Mouse (Mus musculus) hindbrain, embryonic 16.5 days (tissue): ENCODE measurements around the gene Sema5a. TPM values are rescaled to one million over a fixed set of nuclear protein-coding genes. Genes with fewer than 3 reads are reported as not detected.

Experiments used
- ATAC-seq: fragments of 200-750 bp; cut with Nextera tagmentation; 2 replicates; pipeline ENCODE4 v1.8.0; 2017; ENCODE audit warnings: moderate TSS enrichment, moderate library complexity
- H3K27ac ChIP-seq: fragments of 300-500 bp; sonication (generic); 2 replicates; pipeline ENCODE4 v1.5.1; 2014; ENCODE audit warnings: low read depth, mild to moderate bottlenecking, control low read depth, low read length, moderate library complexity
- H3K27me3 ChIP-seq: fragments of 300-500 bp; sonication (generic); replicated peaks from 2 replicates; pipeline ENCODE4 v1.6.1; 2014; ENCODE audit warnings: low read length; ENCODE audit not compliant: control insufficient read depth, insufficient read depth
- H3K36me3 ChIP-seq: fragments of 300-500 bp; sonication (generic); 2 replicates; pipeline ENCODE4 v1.6.1; 2014; ENCODE audit warnings: mild to moderate bottlenecking, low read length, moderate library complexity, mixed read lengths; ENCODE audit not compliant: control insufficient read depth, insufficient read depth
- H3K4me1 ChIP-seq: fragments of 300-500 bp; sonication (generic); 2 replicates; pipeline ENCODE4 v1.6.1; 2014; ENCODE audit warnings: low read depth, low read length; ENCODE audit not compliant: control insufficient read depth, insufficient read depth
- H3K4me2 ChIP-seq: fragments of 300-500 bp; sonication (generic); 2 replicates; pipeline ENCODE4 v1.6.1; 2014; ENCODE audit warnings: mild to moderate bottlenecking, low read length, control low read depth, moderate library complexity
- H3K4me3 ChIP-seq: fragments of 300-500 bp; sonication (generic); 2 replicates; pipeline ENCODE4 v1.5.1; 2014; ENCODE audit warnings: mild to moderate bottlenecking, low read length, control low read depth, moderate library complexity
- H3K9ac ChIP-seq: fragments of 300-500 bp; sonication (generic); 2 replicates; pipeline ENCODE4 v1.6.1; 2014; ENCODE audit warnings: low read depth, mild to moderate bottlenecking, control low read depth, low read length, moderate library complexity
- H3K9me3 ChIP-seq: fragments of 300-500 bp; sonication (generic); 2 replicates; pipeline ENCODE4 v1.6.1; 2014; ENCODE audit warnings: mild to moderate bottlenecking, low read length, moderate library complexity; ENCODE audit not compliant: control insufficient read depth
- WGBS: fragments of 180-500 bp; shearing (Covaris S2); extraction: QIAGEN DNeasy Blood & Tissue Kit; methylation state at CpG from one replicate; pipeline ENCODE4 v1.1.7; 2014; 5-methylcytosine and 5-hydroxymethylcytosine counted together
- polyA plus RNA-seq: library from polyadenylated mRNA; unstranded; fragments of >200 nt; fragmentation: Nextera tagmentation; extraction: Ambion mirVana; gene quantifications from 2 replicates; pipeline ENCODE4 v1.2.1, GENCODE M21; 2015

The Sema5a gene
- polyA plus RNA-seq, 1 experiment from 2014 or later, result 10.1 TPM

GRCm38 (mm10) chr15:32260942-32261341, 16.3 kb downstream of the Sema5a start:
- peaks cover 14% of the 10 kb centered on the region for H3K4me1 ChIP-seq
- no peak for ATAC-seq
- H3K27me3 ChIP-seq, result no peaks in the 10 kb centered on the region
- no peak overlapping the region for H3K9ac ChIP-seq
- 36% methylated on average over 5 of the region's 5 CpGs for WGBS
- H3K4me2 ChIP-seq, result no peak overlapping the region
- H3K27ac ChIP-seq, result no peak overlapping the region
- H3K4me3 ChIP-seq, result no peak overlapping the region
- H3K9me3 ChIP-seq, result no peaks in the 10 kb centered on the region
- no peaks in the 10 kb centered on the region for H3K36me3 ChIP-seq

DNA sequence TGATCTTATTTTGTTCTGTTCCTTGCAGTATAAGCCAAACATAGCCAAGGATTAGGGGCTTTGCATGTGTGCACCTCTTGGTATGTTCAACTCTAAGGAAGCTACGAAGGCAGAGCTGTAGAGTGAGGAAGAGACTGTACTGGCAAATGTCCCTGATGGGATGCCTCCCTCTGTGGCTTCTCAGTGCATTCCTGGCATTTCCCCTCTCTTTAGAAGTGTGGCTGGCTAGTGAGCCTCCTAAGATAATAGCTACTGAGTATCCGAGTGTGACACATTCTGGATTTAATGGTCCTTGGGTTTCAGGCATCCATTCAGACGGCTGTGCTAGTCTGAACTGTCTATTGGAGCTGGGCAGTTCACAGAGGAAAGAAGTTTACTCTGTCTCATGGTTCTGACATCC, 19.0 kb downstream of the Sema5a start:
- Histone ChIP-seq H3K4me1 (peaks cover 9% of the 10 kb centered on the region), H3K4me2 (no peak overlapping the region), H3K4me3 (no peak overlapping the region), H3K27me3 (no peaks in the 10 kb centered on the region), H3K9me3 (no peaks in the 10 kb centered on the region), H3K9ac (no peak overlapping the region), H3K27ac (no peak overlapping the region), H3K36me3 (no peaks in the 10 kb centered on the region)
- WGBS, result 57% methylated on average over 3 of the region's 3 CpGs
- no peak for ATAC-seq

GRCm38 (mm10) chr15:32264822-32265377, 20.3 kb downstream of the Sema5a start:
- ATAC-seq, result no peak
- 86% methylated on average over 7 of the region's 7 CpGs for WGBS
- Histone ChIP-seq H3K9me3 (no peaks in the 10 kb centered on the region), H3K4me2 (no peak overlapping the region), H3K27me3 (no peaks in the 10 kb centered on the region), H3K4me3 (no peak overlapping the region), H3K4me1 (peaks cover 9% of the 10 kb centered on the region), H3K36me3 (no peaks in the 10 kb centered on the region), H3K27ac (no peak overlapping the region), H3K9ac (no peak overlapping the region)

GRCm38 (mm10) chr15:32265378-32265934, 20.8 kb downstream of the Sema5a start:
- no peak overlapping the region for H3K27ac ChIP-seq
- 68% methylated on average over 9 of the region's 9 CpGs for WGBS
- ATAC-seq, result peak; percentile 65; the same call in 1 of the 2 replicates

GRCm38 (mm10) chr15:32266122-32266820, 21.7 kb downstream of the Sema5a start:
- no peak overlapping the region for H3K4me2 ChIP-seq
- H3K4me3 ChIP-seq, result no peak overlapping the region
- peaks cover 9% of the 10 kb centered on the region for H3K4me1 ChIP-seq
- H3K36me3 ChIP-seq, result no peaks in the 10 kb centered on the region
- 83% methylated on average over 15 of the region's 15 CpGs for WGBS
- no peaks in the 10 kb centered on the region for H3K27me3 ChIP-seq
- no peak overlapping the region for H3K9ac ChIP-seq
- 0 out of 2 replicates have a peak, but pooled peaks have one; percentile 31 for ATAC-seq
- no peaks in the 10 kb centered on the region for H3K9me3 ChIP-seq
- H3K27ac ChIP-seq, result no peak overlapping the region

More at GRCm38 (mm10) chr15:32265378-32265934, 20.8 kb downstream of the Sema5a start:
- Histone ChIP-seq H3K4me3 (no peak overlapping the region), H3K27me3 (no peaks in the 10 kb centered on the region), H3K4me1 (peaks cover 9% of the 10 kb centered on the region), H3K4me2 (no peak overlapping the region), H3K9me3 (no peaks in the 10 kb centered on the region), H3K36me3 (no peaks in the 10 kb centered on the region), H3K9ac (no peak overlapping the region)

DNA sequence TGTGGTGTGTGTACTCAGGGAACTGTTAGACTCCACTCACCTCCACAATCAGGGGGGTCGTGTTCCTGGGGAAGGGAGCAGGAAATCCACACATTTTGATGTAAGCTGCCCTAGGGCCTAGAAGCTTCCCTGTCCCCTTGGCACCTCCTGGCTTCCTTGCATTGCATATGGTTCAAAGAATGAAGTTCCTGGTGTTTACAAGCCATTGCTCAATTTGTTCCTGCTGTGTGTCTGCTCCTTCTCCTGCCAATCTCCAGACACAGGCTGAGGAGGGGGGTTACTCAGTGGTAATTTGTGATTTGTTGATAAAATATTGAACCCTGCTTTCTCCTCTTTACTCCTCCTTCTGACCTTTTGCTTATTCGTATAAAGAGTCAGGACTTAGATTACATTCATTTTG, 25.5 kb downstream of the Sema5a start:
- Histone ChIP-seq H3K27me3 (no peaks in the 10 kb centered on the region), H3K9me3 (no peaks in the 10 kb centered on the region), H3K4me1 (peaks cover 5% of the 10 kb centered on the region), H3K9ac (no peak overlapping the region), H3K27ac (no peak overlapping the region), H3K36me3 (no peaks in the 10 kb centered on the region), H3K4me3 (no peak overlapping the region), H3K4me2 (no peak overlapping the region)
- WGBS, result 52% methylated on average over 2 of the region's 2 CpGs
- ATAC-seq, result no peak

DNA sequence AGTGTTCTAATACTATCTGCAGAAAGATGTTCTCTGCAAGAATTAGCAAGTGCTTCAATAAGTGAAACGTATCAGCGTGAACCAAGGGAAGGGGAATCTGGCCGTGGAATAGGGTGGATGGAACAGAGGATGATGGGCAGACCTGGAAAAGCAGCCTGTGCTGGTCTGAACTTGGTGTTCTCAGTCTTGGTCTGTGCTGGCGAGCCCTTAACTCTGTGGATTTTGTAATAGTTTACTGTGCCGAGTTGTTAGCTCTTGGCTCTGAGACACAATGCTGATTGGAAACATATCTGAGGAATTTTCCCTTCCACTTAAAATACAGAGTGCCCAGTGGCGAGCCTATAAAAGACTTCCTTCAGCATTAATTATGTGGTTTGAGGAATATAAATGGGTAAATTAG, 29.3 kb downstream of the Sema5a start:
- 86% methylated on average over 6 of the region's 6 CpGs for WGBS
- no peak for ATAC-seq
- no peak overlapping the region for H3K4me2 ChIP-seq

DNA sequence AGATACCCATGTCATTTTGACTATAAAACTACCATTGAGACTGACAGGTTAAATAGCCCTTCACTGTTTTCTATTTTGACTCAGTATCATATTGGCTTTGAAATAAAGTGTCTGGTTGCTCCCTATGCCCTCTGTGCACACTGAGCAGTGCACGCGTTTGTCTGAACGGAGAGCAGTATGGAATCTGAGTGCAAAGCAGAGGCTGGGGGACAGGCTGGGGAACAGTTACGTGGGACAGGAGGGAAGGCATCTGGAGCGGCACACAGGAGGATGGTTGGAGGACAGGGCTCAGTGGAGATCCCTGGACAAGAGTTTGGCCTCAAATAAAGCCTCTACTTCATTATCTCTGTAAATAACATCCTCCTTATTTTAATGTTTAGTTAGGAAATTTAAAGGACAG, 30.4 kb downstream of the Sema5a start:
- H3K9ac ChIP-seq, result no peak overlapping the region
- WGBS, result 87% methylated on average over 5 of the region's 5 CpGs
- H3K36me3 ChIP-seq, result no peaks in the 10 kb centered on the region
- H3K4me1 ChIP-seq, result no peaks in the 10 kb centered on the region
- no peaks in the 10 kb centered on the region for H3K9me3 ChIP-seq
- no peak for ATAC-seq
- H3K27ac ChIP-seq, result no peak overlapping the region
- H3K27me3 ChIP-seq, result no peaks in the 10 kb centered on the region
- no peak overlapping the region for H3K4me3 ChIP-seq
- H3K4me2 ChIP-seq, result no peak overlapping the region

More for the DNA sequence above, 29.3 kb downstream of the Sema5a start:
- no peaks in the 10 kb centered on the region for H3K4me1 ChIP-seq
- H3K27ac ChIP-seq, result no peak overlapping the region
- H3K9ac ChIP-seq, result no peak overlapping the region
- H3K27me3 ChIP-seq, result no peaks in the 10 kb centered on the region
- H3K36me3 ChIP-seq, result no peaks in the 10 kb centered on the region
- H3K9me3 ChIP-seq, result no peaks in the 10 kb centered on the region
- H3K4me3 ChIP-seq, result no peak overlapping the region

- Histone ChIP-seq H3K27me3 (no peaks in the 10 kb centered on the region), H3K27ac (no peak overlapping the region), H3K4me1 (no peaks in the 10 kb centered on the region), H3K4me2 (no peak overlapping the region), H3K4me3 (no peak overlapping the region), H3K9me3 (no peaks in the 10 kb centered on the region), H3K9ac (no peak overlapping the region), H3K36me3 (no peaks in the 10 kb centered on the region)
- peak; percentile 58; the same call in 1 of the 2 replicates for ATAC-seq
- WGBS, result 26% methylated on average over 2 of the region's 2 CpGs
Measured at GRCm38 (mm10) chr15:32278600-32278999, 34.0 kb downstream of the Sema5a start.
